ENCODE assay signal across 26 mouse cellular contexts in the genomic region with DNA sequence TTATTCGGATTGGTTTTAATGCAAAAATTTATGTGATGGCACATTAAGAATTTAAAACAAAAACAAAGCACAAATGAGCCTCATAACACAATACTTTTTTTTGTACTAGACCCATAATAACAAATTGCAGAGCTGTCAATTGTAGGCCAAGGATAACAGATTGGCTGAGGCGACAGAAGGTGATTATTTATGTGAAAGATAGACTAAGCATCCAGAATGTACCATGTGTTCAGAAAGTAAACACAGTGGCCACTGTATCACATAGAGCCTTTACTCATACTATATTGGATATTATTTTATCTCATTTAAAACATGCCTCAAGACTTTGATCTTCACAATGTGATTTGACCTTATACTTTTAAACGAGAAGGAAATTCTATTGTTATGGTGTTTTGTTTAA.
DNase-seq lines count a peak whose midpoint lies in the region; ATAC-seq lines count a peak whose summit lies in the region.
"Had no signal": no experiment of that assay in that cellular context is flagged by ENCODE, and none has a peak within 500 bp of the region (broad histone marks: within the 10 kb centered on the region; RNA-seq: fewer than 3 reads in every experiment).

No protein-coding gene starts in this region.

- H3K27ac ChIP-seq in forebrain, embryonic 14.5 days (ENCODE audit: low read depth, low read length): no peak overlapping the region
- H3K27ac ChIP-seq in forebrain, embryonic 10.5 days: no peak overlapping the region
- H3K27ac ChIP-seq: heart, embryonic 15.5 days; hindbrain, embryonic 10.5 days; hindbrain, embryonic 13.5 days; intestine, embryonic 15.5 days had no signal

- WGBS in forebrain, embryonic 14.5 days: 72% methylated on average over 3 of the region's 3 CpGs
- 93% methylated on average over 3 of the region's 3 CpGs for WGBS in forebrain, embryonic 10.5 days

- no peak overlapping the region for H3K4me3 ChIP-seq in forebrain, embryonic 14.5 days (ENCODE audit: low read depth, low read length)
- no peak overlapping the region for H3K4me3 ChIP-seq in forebrain, embryonic 10.5 days
- H3K4me3 ChIP-seq: heart, embryonic 12.5 days; heart, embryonic 15.5 days; hindbrain, embryonic 10.5 days; hindbrain, embryonic 13.5 days; intestine, embryonic 15.5 days had no signal

- no peaks in the 10 kb centered on the region for H3K36me3 ChIP-seq in forebrain, embryonic 14.5 days (ENCODE audit: control insufficient read depth, insufficient read depth, low read length)
- H3K36me3 ChIP-seq in forebrain, embryonic 10.5 days (replicated peaks): no peaks in the 10 kb centered on the region
- H3K36me3 ChIP-seq: G1E; heart, embryonic 12.5 days; heart, embryonic 15.5 days; hindbrain, embryonic 10.5 days; hindbrain, embryonic 13.5 days; intestine, embryonic 15.5 days had no signal

- H3K27me3 ChIP-seq in forebrain, embryonic 14.5 days (replicated peaks; ENCODE audit: control insufficient read depth, insufficient read depth, low read length): no peaks in the 10 kb centered on the region
- no peaks in the 10 kb centered on the region for H3K27me3 ChIP-seq in forebrain, embryonic 10.5 days (ENCODE audit: poor library complexity, severe bottlenecking)
- H3K27me3 ChIP-seq: CH12.LX; heart, embryonic 12.5 days; heart, embryonic 15.5 days; hindbrain, embryonic 13.5 days; intestine, embryonic 15.5 days had no signal

- no peak overlapping the region for H3K4me2 ChIP-seq in forebrain, embryonic 14.5 days (ENCODE audit: low read length)
- H3K4me2 ChIP-seq: heart, embryonic 12.5 days; heart, embryonic 15.5 days; hindbrain, embryonic 13.5 days; intestine, embryonic 15.5 days had no signal

- H3K9me3 ChIP-seq in forebrain, embryonic 14.5 days (replicated peaks; ENCODE audit: control insufficient read depth, low read length): no peaks in the 10 kb centered on the region
- no peaks in the 10 kb centered on the region for H3K9me3 ChIP-seq in forebrain, embryonic 10.5 days
- H3K9me3 ChIP-seq: G1E; heart, embryonic 12.5 days; heart, embryonic 15.5 days; hindbrain, embryonic 10.5 days; hindbrain, embryonic 13.5 days; intestine, embryonic 15.5 days had no signal

- peak; percentile 90 for ATAC-seq in forebrain, embryonic 14.5 days
- ATAC-seq: hindbrain, embryonic 16.5 days; intestine, embryonic 15.5 days had no signal

- peak; percentile 58 for DNase-seq in forebrain, embryonic 14.5 days (ENCODE audit: low spot score)
- no peak for DNase-seq in forebrain, embryonic 10.5 days (ENCODE audit: extremely low spot score, low spot score)
- DNase-seq in layer of hippocampus, adult 9-10 months (ENCODE audit: low spot score): peak; percentile 15
- no peak for DNase-seq in layer of hippocampus, postnatal 10 days (ENCODE audit: low spot score in 2 of 2)
- DNase-seq in brain, adult 2 months (ENCODE audit: low read depth, low spot score): peak; percentile 6
- DNase-seq in brain, embryonic 18.5 days (ENCODE audit: low read depth, low spot score): peak; percentile 24
- no peak for DNase-seq in adrenal gland, adult 2 months
- DNase-seq in testis, postnatal 14 days (ENCODE audit: low spot score): no peak
- DNase-seq: adrenal gland, adult 8-10 months; adrenal gland, postnatal 25 days; B cell, adult 2 months; cerebellum, adult 11-12 months; cerebellum, adult 9-10 months; gastrocnemius, postnatal 25 days; heart, adult 18-20 months; heart, postnatal 10 days; heart, postnatal 36 days; kidney, adult 11 months had no signal

- no peaks in the 10 kb centered on the region for H3K4me1 ChIP-seq in forebrain, embryonic 14.5 days (ENCODE audit: control insufficient read depth, insufficient read depth, low read length)
- no peaks in the 10 kb centered on the region for H3K4me1 ChIP-seq in forebrain, embryonic 10.5 days
- H3K4me1 ChIP-seq: heart, embryonic 12.5 days; heart, embryonic 15.5 days; hindbrain, embryonic 10.5 days; hindbrain, embryonic 13.5 days; intestine, embryonic 15.5 days had no signal

- H3K9ac ChIP-seq in forebrain, embryonic 14.5 days (ENCODE audit: low read length): no peak overlapping the region
- H3K9ac ChIP-seq: heart, embryonic 12.5 days; heart, embryonic 15.5 days; hindbrain, embryonic 13.5 days; intestine, embryonic 15.5 days had no signal

Comparison
In these comparisons a context has a peak if more than half of its experiments do, and no peak if none do; other contexts are left out.
1. DNase-seq: peak in forebrain, embryonic 14.5 days (single experiment), layer of hippocampus, adult 9-10 months (single experiment), brain, adult 2 months (single experiment) and brain, embryonic 18.5 days (single experiment); none in forebrain, embryonic 10.5 days (single experiment), layer of hippocampus, postnatal 10 days (0 of 2), adrenal gland, adult 2 months (single experiment) and testis, postnatal 14 days (single experiment).